Mouse (Mus musculus): ENCODE measurements around the gene Ell3.

Gene Ell3

DNA sequence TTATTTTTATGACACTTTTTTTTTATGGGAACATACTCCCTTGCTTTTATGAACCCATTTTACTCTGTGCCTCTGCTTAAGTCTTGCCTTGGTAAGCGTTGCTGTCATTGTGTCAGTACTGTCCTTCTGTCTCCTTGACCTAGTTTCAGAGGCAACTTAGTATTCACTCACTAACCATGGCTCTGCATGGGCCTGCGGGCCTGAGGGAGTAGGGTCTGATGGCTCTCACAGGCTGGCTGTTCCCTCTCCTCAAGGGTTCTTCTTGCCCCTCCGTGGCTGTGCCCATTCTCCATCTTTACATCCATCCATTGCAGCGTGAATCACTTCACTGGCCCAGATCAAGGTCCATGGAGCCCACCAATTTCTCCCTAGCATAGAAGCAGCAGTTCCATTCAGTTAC is 2.4 kb upstream of the Ell3 start:
- DNase-seq: no peak

GRCm38 (mm10) chr2:121445117-121445516 is 1.0 kb upstream of the Ell3 start:
- no peak for DNase-seq

DNA sequence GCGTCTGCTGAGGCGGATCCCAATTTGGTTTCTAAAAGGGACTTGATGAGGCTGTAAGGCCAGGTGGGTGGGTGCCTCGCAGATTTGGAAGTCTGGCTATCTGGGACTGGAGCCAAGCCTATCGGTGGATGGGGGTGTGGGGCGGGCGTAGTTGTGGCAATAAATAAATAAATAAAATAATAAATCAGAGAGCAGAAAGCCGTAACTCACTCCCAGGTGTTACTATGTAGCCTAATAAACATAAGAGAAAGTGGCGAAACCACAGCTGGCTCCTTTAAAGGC is 1.1 kb downstream of the Ell3 start:
- no peak for DNase-seq

GRCm38 (mm10) chr2:121442259-121443067 is 1.6 kb downstream of the Ell3 start:
- no peak for DNase-seq

GRCm38 (mm10) chr2:121441800-121442199 is 2.3 kb downstream of the Ell3 start:
- no peak for DNase-seq

- DNase-seq: no peak
Measured at GRCm38 (mm10) chr2:121440834-121441605, 3.1 kb downstream of the Ell3 start.

DNA sequence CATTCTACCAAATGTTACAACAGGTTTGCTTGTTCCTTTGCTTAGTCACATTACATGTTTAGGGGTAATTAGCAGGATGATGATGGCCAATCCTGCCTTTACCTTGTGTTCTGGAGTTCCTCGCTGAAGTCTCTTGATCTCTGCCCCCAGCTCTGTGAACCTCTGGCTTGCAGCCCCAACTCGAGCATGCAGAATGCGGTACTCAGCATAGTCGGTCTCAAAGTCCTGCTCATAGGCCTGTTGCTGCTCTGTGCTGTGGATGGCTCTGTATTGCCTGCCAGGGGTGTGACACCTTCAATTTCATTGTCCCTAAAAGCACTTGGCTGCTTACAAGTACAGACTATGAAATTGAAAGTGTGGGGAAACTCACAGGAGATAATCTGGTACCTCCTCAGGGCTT is 4.3 kb downstream of the Ell3 start:
- no peak for DNase-seq

DNA sequence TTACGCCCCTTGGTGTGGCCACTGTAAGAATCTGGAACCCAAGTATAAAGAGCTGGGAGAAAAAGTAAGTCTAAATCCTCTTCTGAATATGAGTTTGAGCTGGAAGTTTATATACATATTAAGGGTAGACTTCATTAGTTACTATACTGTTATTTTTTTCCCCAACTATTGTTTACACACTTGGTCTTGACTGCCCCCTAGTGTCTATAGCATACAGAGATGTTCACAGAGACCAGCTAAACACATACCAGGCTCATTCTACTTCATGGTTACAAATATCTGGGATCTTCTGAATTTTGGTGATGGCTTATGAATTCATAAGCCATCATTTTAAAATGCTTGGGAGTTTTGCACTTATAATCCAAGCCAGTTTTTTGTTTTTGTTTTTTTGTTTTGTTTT is 9.2 kb downstream of the Ell3 start:
- DNase-seq: no peak

DNA sequence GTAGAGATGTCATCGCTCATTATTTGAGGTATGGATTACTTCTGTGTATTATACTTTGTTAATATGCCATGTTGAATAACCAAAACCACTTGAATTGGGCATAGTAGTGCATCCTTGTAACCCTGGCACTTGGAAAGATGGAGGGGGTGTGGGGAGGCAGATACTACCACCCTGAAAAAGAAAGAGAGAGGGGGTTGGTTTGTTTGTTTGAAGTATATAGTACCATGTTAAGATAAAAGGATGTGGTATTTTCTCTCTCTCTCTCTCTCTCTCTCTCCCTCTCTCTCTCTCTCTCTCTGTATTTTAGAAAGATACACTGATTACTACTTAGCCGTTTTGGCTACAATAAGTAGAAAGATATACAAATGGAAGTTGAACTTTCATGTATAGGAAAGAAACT is 18.2 kb downstream of the Ell3 start:
- DNase-seq: no peak

GRCm38 (mm10) chr2:121423166-121423565 is 20.9 kb downstream of the Ell3 start:
- DNase-seq: no peak

DNA sequence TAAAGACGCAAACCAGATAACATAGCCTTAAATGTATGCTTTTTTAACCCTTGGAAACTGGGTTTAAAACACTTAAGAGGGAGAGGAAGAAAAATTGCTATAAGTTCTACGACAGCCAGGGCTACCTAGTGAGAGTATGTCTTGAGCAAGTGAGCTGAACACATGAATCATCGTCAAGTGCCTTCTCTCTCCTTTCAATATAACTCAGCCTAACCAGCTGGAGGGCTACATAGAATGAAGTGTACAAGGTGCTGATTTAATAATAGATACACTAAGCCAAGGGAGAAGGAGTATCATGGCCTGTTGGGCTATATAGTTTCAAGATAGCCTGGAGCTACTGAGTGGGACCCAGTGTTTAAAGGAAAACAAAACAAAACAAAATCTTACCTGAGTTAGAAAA is 25.6 kb downstream of the Ell3 start:
- DNase-seq: no peak

DNA sequence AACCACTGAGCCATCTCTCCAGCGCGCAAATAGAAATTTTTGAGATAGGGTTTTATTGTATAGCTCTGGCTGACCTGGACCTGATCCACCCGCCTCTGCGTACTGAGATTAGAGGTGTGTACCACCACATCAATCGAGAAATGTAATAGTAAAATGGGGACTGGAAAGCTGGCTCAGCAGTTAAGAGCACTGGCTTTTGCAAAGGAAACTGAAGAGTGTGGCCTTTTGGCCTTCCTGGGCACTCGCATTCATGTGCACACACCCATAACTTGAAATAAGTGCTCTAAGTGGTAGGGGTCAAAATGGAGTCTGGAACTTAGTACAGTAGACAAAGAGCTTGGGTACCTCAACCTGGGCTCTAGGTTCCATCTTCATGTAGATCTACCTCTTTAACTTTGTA is 27.7 kb downstream of the Ell3 start:
- no peak for DNase-seq

DNA sequence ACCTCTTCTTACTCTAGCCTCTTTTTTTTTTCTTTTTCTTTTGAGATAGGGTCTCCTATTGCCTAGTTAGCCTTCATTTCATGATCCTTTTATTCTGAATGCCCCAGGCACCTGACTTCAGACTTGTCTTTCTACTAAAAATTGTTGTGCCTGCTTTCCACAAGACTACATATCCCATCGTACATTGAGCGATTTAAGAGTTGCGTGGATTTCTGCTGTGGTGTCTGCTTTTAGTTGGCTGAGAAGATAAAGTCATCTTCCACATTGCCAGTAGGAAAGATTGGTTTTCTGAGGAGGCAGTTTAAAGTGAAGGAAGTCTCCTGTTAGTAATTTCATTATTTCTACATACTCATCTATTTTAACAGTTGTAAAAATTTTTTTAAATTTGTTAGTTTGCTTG is 28.5 kb downstream of the Ell3 start:
- no peak for DNase-seq

DNA sequence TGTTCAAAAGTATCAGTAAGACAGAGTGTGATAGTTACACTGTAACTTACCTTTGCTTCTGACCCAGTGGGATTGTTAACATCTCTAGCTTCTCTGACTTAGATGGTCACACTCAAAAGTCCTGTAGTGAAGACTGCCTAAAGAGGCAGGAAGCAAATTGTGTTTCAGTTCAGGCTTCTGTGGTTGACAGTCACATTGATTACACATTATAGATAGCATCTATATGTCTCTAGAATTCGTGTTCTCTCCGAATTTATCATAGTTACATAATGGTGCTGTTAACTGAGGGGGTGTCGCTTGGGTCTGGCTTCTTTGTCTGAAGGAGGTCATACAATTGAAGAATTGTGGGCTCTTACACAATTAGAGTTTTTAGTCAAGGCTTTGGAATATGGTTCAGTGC is 29.0 kb downstream of the Ell3 start:
- DNase-seq: no peak

DNA sequence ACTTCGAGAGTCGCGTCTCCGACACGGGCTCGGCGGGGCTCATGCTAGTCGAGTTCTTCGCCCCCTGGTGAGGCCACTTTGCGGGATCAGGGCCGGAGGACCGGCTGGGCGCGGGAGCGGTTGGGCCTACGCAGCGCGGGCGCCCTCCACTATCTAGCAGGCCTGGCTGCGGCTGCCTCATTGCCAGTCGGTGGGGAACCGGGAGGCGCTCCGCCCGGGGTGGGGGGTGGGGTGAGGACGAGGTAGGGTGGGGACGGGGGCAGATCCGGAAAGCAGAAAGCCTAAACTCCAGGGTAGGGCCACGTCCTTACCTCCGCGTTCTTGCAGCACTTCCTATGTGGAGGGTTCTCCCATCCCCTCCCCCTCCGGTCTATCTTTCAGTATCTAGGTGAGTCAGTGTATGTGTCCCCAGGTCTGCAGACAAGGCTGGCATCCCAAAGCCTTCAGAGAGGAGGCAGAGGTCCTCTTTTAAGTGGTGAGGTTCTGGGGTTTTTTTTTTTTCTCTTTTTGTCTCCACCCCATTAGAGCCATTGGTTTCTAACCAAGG is 29.9 kb downstream of the Ell3 start:
- peak; percentile 30 for DNase-seq

GRCm38 (mm10) chr2:121413387-121414042 is 30.6 kb downstream of the Ell3 start, which contains the start of the genes Pdia3 and Catsper2:
Pdia3 (plus strand) TSS chr2:121413775.
Catsper2 (minus strand) TSS chr2:121413792.
- peak; percentile 97 for DNase-seq

- DNase-seq: peak; percentile 8
Measured at GRCm38 (mm10) chr2:121412843-121413386, 31.2 kb downstream of the Ell3 start.

- peak; percentile 11 for DNase-seq
Measured at GRCm38 (mm10) chr2:121408160-121408559, 35.9 kb downstream of the Ell3 start.

DNA sequence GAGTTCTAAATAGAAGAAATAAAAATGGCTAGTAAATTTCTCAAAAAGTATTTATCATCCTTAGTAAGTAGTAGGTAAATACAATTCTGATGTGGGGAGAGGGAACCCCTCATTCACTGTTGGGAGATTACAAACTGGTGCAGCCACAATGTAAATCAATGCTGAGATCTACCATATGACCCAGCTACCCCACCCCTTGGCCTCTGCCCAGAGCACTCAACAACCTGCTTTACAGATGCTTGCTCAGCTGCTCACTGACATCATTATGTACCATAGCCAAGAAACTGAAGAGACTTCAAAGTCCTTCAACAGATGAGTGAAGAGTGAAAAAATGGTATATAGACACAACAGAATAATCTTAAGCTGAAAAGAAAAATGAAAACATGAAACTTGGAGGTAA is 40.8 kb downstream of the Ell3 start:
- no peak for DNase-seq

DNA sequence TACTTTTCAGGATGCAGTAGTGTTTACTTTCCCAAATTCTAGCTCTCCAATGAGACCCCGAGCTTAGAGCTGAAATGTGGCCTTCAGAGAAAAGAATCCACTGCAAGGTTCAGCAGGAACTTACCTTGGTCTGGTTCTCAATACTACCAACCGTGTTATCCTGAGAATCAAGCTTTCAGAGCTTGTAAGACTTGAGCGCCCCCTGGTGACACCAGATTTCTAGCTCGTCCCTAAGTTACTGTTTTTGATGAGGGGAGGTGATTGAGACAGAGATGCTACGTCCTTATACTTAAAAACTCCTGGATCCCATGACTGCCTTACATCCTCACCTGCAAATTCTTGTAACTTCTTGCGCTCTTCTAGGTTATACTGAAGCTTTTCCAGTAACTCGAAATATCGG is 47.5 kb downstream of the Ell3 start:
- DNase-seq: peak; percentile 84
